Mouse (Mus musculus): Measurements from ENCODE around the gene Ndufaf5.

GRCm38 (mm10) chr2:140169057-140169456, 1.4 kb upstream of the Ndufaf5 start:
- TF ChIP-seq EP300 (IDR thresholded peaks at IDR 0.05) (no peak), CTCF (IDR thresholded peaks at IDR 0.05) (no peak)

All from lung, postnatal 0 days (tissue).